Mouse (Mus musculus) mature B cell (primary cell): ENCODE results near the gene Prrt1.

ENCODE experiments used
- in situ Hi-C: fragments of 300-500 bp; cut with MboI; formaldehyde crosslinking; loops from 2 replicates; pipeline ENCODE4 v1.14.3; 2019

The Prrt1 gene

DNA sequence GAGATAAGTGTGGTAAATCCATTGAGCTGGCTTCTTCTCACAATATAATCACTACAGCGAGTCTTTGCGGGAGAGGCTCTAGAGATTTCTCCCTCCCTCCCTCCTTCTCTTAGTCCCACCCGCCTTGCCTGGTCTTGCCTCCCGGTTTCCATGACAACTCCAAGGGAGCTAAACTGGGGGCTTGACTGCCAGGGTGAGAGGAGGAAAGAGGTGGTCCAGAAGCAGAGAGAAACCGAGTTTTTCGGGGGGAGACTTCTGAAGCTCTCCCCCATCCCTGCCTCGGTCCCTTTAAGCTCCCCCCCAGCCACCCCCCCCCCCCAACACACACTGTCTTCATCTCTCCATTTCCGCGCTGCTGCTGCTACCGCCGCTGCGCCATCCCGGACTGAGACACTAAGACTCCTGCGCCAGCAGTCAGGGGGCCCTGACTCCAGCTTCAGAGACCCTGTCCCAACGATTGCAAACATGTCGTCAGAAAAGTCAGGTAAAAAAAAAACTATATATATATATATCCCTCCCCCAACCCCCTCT, at the start of gene Prrt1:
TSS of gene Prrt1 (plus strand) at position 313 of the 531 bp plus-strand sequence.
- in situ Hi-C loops: no loop called here

- in situ Hi-C loops: loop anchor here (25.0 kb wide), 1 partner anchor 395 kb away; the partner anchor contains the start of genes Psmb8, Psmb9 and Tap1
These were observed 46.8 kb upstream of the Prrt1 start for GRCm38 (mm10) chr17:34582528-34582927.

- in situ Hi-C loops: loop anchor here (25.0 kb wide), 1 partner anchor 396 kb away; the partner anchor contains the start of genes Psmb8, Psmb9 and Tap1
These were observed 45.9 kb upstream of the Prrt1 start for GRCm38 (mm10) chr17:34583397-34583796.

- in situ Hi-C loops: loop anchor here (25.0 kb wide), 1 partner anchor 397 kb away; the partner anchor contains the start of genes Psmb8, Psmb9 and Tap1
These were observed 45.5 kb upstream of the Prrt1 start for GRCm38 (mm10) chr17:34583819-34584218.

- in situ Hi-C loops: loop anchor here (25.0 kb wide), 1 partner anchor 398 kb away; the partner anchor contains the start of genes Psmb8, Psmb9 and Tap1
These were observed 44.2 kb upstream of the Prrt1 start for GRCm38 (mm10) chr17:34585121-34585520.

- in situ Hi-C loops: loop anchor here (25.0 kb wide), 1 partner anchor 399 kb away; the partner anchor contains the start of genes Psmb8, Psmb9 and Tap1
These were observed 43.2 kb upstream of the Prrt1 start for GRCm38 (mm10) chr17:34585877-34586771.

DNA sequence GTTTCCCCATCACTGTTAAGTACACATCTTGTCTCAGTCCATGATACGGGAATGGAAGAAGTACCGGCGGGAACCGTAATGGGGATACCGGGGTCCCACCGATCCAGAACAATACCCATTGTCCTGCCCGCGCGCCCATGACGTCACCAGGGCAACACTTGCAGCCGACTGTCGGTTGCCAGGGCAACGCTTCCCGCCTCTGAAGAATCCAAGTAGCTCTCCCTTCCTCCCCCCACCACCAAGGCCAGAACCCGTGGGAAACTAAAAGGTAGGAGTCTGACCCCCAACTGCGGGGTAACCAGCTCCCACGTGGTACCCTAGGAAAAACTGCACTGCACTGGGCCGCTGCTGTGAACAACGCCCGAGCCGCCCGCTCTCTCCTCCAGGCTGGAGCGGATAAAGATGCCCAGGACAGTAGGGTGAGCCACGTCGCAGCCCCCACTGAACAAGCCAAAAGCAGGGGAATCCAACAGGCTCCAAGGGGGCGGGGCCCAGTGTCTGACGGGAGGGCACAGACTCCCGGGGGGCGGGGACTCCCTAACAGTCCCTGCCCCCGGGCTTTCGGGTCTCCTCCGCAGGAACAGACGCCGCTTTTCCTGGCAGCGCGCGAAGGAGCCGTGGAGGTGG, 42.4 kb upstream of the Prrt1 start:
- in situ Hi-C loops: loop anchor here (25.0 kb wide), 1 partner anchor 400 kb away; the partner anchor contains the start of genes Psmb8, Psmb9 and Tap1

- in situ Hi-C loops: loop anchor here (25.0 kb wide), 1 partner anchor 400 kb away; the partner anchor contains the start of genes Psmb8, Psmb9 and Tap1
These were observed 41.9 kb upstream of the Prrt1 start for GRCm38 (mm10) chr17:34587423-34587811.

DNA sequence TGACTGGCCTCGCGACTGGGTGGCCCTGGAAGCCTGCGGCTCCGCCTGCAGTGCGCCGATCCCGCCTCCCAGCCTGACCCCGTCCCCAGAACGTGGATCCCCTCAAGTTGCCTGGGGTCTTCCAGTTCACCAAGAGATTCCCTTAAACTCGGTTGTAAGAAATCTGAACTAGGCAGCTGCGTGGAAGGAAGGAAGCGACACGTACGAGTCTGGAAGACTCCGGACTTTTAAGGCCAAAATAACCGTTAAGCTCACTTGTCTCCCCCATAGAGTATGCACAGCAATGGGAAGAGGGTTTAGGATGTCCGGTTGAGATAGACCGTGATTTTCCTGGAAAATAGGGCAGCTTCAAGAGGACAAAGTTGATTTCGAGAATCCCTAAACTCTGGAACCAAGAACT, 41.5 kb upstream of the Prrt1 start:
- in situ Hi-C loops: loop anchor here (25.0 kb wide), 1 partner anchor 401 kb away; the partner anchor contains the start of genes Psmb8, Psmb9 and Tap1

- in situ Hi-C loops: loop anchor here (25.0 kb wide), 1 partner anchor 401 kb away; the partner anchor contains the start of genes Psmb8, Psmb9 and Tap1
These were observed 40.6 kb upstream of the Prrt1 start for GRCm38 (mm10) chr17:34588767-34589166.

DNA sequence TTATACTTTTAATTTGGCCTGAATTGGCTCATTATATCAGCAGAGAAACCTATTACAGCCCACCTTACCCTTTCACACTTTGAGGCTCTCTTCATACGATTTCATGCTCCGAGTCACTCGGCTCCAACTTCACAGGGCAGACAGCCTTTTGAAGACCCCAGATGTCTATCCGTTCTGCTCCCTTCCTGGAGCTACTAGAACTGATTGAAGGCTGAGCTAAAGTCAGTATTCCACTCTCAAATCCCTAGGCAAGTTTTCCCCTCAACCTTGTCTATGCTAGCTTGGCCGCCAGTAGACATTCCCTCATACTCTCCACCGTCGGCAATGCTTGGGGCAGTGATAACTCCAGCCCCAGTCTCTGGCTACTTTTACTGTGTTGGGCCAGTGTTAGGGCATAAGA, 40.1 kb upstream of the Prrt1 start:
- in situ Hi-C loops: loop anchor here (25.0 kb wide), 1 partner anchor 402 kb away; the partner anchor contains the start of genes Psmb8, Psmb9 and Tap1

GRCm38 (mm10) chr17:34589681-34590101, 39.6 kb upstream of the Prrt1 start, which contains the start of gene Gpsm3:
Gene Gpsm3 (plus strand): TSS chr17:34589806.
- in situ Hi-C loops: loop anchor here (25.0 kb wide), 1 partner anchor 402 kb away; the partner anchor contains the start of genes Psmb8, Psmb9 and Tap1

DNA sequence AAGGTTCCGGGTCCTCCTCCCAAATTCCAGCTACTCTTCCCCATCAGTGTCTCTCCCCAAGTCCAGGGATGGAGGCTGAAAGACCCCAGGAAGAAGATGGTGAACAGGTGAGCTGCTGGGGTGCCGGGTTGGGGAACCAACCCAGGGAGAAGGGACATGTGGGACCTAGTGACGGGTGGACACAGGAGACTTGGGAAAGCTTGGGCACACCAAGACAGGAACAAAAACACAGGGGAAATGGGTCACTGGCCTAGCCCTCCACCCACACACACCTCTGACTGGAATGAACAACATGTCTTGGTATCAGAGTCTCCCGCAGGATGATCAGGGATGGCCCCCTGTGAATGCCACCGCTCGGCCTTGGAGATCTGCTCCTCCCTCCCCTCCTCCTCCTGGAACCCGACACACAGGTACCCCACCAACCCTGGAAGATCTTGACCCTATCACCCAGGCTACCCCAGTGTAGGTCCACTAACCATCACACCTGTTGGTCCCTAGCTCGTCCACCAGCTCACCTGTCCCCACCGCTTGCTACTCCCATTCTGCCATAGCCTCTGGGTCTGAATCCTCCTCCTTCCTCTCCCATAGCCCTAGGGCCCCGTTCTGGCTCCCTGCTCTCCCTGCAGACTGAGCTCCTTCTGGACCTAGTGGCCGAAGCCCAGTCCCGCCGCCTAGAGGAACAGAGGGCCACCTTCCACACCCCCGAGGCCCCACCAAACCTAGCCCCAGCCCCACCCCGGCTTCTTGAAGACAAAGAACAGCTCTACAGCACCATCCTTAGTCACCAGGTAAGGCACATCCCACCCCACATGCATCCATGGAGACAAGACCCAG, 39.0 kb upstream of the Prrt1 start:
- in situ Hi-C loops: loop anchor here (25.0 kb wide), 1 partner anchor 403 kb away; the partner anchor contains the start of genes Psmb8, Psmb9 and Tap1

DNA sequence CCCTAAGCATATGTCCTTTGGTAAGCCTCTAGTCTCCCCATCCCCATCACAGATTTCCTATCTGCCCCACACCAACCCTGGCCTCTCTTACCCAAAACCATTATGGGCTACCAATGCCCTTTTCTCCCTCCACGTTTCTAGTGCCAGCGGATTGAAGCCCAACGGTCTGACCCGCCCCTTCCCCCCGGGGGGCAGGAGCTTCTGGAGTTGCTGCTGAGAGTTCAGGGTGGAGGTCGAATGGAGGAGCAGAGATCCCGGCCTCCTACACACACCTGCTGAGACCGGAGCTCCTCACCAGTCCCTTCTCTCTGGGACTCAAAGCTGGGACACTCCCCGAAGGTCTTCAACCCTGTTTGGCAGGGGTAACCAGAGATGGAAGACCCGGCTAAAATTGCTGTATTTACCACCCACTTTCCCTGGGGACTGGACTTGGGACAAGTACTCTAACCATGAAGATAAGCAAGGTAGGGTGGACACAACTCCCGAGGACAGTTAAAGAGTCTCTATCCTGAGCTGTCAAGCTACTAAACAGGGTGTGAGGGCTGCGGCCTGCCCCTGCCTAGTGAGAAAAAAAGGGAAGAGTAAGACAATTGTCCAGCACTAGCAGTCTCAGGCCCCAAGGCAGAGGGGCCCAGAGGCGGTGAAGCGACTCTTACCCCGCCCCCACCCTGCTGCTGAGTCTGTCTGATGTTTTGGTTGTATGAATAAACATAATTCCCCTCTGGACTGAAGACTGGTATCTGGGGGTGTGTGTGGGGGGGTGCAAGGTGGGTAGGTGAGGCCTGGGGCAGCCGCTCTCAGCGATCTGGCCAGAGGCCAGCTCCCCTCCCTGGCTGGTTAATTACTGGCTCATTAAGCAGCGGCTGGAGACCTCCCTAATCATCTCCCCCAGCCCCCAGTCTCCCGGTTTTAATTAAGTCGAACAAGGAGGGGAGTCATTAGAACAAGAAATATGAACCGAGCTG, 38.0 kb upstream of the Prrt1 start, which contains the start of gene Pbx2:
TSS of gene Pbx2 (plus strand) at position 238 of the 965 bp plus-strand sequence.
- in situ Hi-C loops: loop anchor here (25.0 kb wide), 1 partner anchor 404 kb away; the partner anchor contains the start of genes Psmb8, Psmb9 and Tap1

- in situ Hi-C loops: loop anchor here (25.0 kb wide), 1 partner anchor 405 kb away; the partner anchor contains the start of genes Psmb8, Psmb9 and Tap1
These were observed 37.3 kb upstream of the Prrt1 start for GRCm38 (mm10) chr17:34591994-34592375.

GRCm38 (mm10) chr17:34592581-34593549, 36.5 kb upstream of the Prrt1 start:
- in situ Hi-C loops: loop anchor here (25.0 kb wide), 1 partner anchor 406 kb away; the partner anchor contains the start of genes Psmb8, Psmb9 and Tap1

GRCm38 (mm10) chr17:34593752-34594525, 35.4 kb upstream of the Prrt1 start:
- in situ Hi-C loops: loop anchor here (25.0 kb wide), 1 partner anchor 407 kb away; the partner anchor contains the start of genes Psmb8, Psmb9 and Tap1
